Mouse (Mus musculus): Measurements from ENCODE around the gene Ffar2. TPM values are rescaled to one million over a fixed set of nuclear protein-coding genes. Genes with fewer than 3 reads are reported as not detected.
A peak's percentile ranks its signal among the peaks of the same experiment; 100 is the strongest.

Gene Ffar2
- total RNA-seq, 1 experiment from 2014 or later, result 0.35 TPM

DNA sequence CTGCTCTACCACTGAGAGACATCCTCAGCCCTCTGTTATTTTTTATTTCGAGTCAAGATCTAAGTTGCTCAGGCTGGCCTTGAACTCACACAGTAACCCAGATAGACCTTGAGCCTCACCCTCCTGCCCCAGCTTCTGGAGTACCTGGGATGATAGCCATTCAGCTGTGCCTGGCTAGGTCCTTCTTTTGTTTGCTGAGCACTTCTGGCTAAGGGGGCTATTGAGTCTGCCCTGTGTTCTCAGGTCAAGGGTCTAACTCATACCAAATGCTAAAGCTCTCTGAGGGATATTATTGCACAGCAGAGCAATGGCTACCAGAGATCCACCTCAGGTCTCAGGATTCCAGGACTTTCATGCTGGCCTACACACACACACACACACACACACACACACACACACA is 38.4 kb downstream of the Ffar2 start:
- no peak for ATAC-seq (ENCODE audit: extremely low read depth, insufficient number of reproducible peaks, low FRiP score, poor library complexity, severe bottlenecking)

DNA sequence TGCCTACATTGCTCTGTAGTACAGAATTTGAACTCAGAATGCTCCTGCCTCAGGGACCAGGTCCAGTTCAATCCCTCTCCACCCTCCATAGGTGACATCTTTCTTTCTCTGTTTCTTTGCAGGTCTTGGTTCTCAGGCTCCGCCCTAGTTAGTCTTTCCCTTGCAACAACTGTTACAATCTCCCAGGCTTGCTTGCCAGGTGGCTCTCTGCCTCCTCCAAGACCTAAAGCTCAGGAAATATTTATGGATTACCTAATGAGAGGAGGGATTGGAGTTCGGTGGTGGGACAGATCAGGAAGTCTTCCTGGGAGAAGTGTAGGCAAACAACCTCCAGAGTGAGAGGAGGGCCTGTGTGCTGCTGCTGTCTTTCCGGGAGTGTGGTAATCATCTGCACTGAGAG is 40.9 kb downstream of the Ffar2 start:
- no peak for ATAC-seq (ENCODE audit: extremely low read depth, insufficient number of reproducible peaks, low FRiP score, poor library complexity, severe bottlenecking)

DNA sequence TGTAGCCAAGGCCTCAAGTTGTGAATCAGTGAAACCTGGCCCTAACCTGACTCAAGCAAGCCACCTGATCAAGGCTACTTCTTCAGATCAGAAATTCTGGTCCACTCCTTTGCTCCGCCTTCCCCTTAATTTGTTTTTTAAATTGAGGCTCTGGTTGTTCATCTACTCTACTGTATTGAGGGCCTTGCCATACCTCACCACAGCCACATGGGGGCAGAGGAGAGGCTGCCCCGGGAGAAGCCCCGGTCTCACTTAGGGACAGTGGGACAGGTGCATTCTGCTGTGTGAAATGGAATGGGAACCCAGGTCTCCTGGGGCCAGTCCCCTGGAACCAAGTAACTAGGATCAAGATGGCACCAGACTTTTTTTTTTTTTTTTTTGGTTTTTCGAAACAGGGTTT is 41.8 kb downstream of the Ffar2 start:
- ATAC-seq (ENCODE audit: extremely low read depth, insufficient number of reproducible peaks, low FRiP score, poor library complexity, severe bottlenecking), result peak; percentile 66

DNA sequence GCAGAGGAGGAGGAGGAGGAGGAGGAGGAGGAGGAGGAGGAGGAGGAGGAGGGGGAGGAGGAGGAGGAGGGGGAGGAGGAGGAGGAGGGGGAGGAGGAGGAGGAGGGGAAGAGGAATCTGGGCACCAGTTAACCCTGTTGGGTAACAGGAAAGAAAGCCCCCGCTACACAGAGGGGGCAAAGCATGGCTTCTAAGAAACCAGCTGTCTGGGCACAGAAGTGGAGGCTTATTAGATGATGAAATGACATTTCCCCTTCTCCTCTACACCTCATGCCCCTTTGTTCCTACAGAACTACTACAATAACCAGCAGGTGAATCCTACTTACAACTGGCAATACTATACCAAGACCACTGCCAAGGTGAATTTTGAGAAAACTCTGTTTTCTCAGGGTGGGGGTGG is 45.7 kb downstream of the Ffar2 start:
- no peak for ATAC-seq (ENCODE audit: extremely low read depth, insufficient number of reproducible peaks, low FRiP score, poor library complexity, severe bottlenecking)

DNA sequence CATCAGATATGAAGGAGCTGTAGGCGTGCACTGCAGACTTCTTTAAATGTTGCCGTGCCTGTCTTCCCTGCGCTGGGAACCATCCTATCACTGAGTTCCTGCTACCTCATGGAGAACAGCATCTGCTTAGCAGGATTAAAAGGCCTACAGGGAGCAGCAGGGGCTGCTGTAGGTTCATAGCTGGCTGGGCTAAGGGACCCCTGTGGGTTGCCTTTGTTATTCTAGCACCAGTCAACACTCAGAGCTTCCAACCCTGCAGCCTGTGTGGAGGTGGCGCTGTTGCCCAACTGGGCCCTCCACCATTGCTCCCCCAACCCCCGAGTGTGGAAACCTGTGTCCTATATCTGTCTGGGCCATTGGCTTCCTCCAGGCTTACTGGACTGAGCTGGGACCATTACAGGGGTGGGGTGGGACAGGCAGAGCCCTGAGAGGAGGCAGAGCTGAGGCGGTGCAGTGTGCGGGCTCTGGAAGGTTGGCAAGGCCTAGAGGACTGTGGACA is 46.4 kb downstream of the Ffar2 start:
- no peak for ATAC-seq (ENCODE audit: extremely low read depth, insufficient number of reproducible peaks, low FRiP score, poor library complexity, severe bottlenecking)

DNA sequence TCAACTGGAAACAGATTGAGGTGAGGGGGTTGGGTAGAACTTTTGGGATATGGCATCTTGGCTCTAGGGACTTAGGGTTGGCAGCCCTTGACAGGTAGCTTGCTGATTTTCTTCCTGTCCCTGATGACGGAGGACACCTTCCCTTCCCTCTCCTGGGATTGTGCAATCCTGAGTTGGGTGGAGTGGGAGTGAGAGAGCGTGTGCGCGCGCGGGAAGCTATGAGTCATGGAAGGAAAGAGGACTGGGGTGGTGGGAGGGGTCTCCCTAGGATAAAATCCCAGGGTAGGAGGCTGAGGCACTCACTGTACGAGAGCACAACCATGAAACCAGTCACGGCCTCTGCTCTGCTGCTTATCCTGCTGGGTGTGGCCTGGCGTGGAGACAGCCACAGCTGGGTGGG is 47.5 kb downstream of the Ffar2 start:
- ATAC-seq (ENCODE audit: extremely low read depth, insufficient number of reproducible peaks, low FRiP score, poor library complexity, severe bottlenecking), result no peak

DNA sequence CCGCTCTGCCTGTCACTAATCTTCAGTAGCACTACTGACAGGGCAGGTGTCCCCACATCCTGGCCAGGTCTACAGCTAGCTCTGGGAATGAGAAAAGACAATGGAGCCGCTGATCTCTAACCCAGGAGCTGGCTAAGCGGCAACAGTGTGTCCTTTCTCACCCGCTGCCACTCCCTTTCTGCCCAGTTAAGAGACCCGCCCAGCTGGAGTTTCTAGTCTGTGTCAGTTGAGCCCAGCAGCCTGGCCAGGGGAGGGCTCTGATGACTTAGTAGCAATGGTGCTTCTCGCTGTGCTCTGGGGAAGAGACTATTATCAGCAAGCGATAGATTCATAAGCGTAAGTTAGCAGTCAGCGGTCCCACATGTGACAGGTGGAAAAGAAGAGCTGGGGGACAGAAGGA is 54.3 kb downstream of the Ffar2 start:
- no peak for ATAC-seq (ENCODE audit: extremely low read depth, insufficient number of reproducible peaks, low FRiP score, poor library complexity, severe bottlenecking)

Other genes with a start within 250 kb of the Ffar2 start
- gene Kmt2b, start 235.0 kb downstream of the Ffar2 start, total RNA-seq (2017), result 36.5 and 64.7 TPM in 2 replicates
- gene Zbtb32, start 224.9 kb downstream of the Ffar2 start, total RNA-seq (2017), result 3.0 and 3.3 TPM in 2 replicates
- 0.49 TPM in 1 of 2 replicates, not detected in the other for gene Upk1a, start 210.9 kb downstream of the Ffar2 start, total RNA-seq (2017)
- gene Cox6b1, start 197.6 kb downstream of the Ffar2 start, total RNA-seq (2017), result 190 and 241 TPM in 2 replicates
- gene Etv2, start 187.9 kb downstream of the Ffar2 start, total RNA-seq (2017), result not detected in 2 replicates
- gene Rbm42, start 173.5 kb downstream of the Ffar2 start, total RNA-seq (2017), result 60.7 and 77.3 TPM in 2 replicates
- 22.8 and 29.9 TPM in 2 replicates for gene Haus5, start 158.8 kb downstream of the Ffar2 start, total RNA-seq (2017)
- gene Pmis2, start 152.2 kb downstream of the Ffar2 start, total RNA-seq (2017), result not detected in 2 replicates
- not detected in 2 replicates for gene 2200002J24Rik, start 124.8 kb downstream of the Ffar2 start, total RNA-seq (2017)
- gene Atp4a, start 111.6 kb downstream of the Ffar2 start, total RNA-seq (2017), result 0.58 TPM in 1 of 2 replicates, not detected in the other
- gene Tmem147, start 94.2 kb downstream of the Ffar2 start, total RNA-seq (2017), result 8.3 and 15.1 TPM in 2 replicates
- not detected in 2 replicates for gene Gapdhs, start 80.1 kb downstream of the Ffar2 start, total RNA-seq (2017)
- 2.0 and 5.8 TPM in 2 replicates for gene Sbsn, start 72.3 kb downstream of the Ffar2 start, total RNA-seq (2017)
- gene Dmkn, start 60.0 kb downstream of the Ffar2 start, total RNA-seq (2017), result not detected in 2 replicates
- gene Krtdap, start 35.9 kb downstream of the Ffar2 start, total RNA-seq (2017), result not detected in 2 replicates
- gene Ffar3, start 32.4 kb upstream of the Ffar2 start, total RNA-seq (2017), result 0.70 and 0.98 TPM in 2 replicates
- gene Ffar1, start 37.8 kb upstream of the Ffar2 start, total RNA-seq (2017), result 25.6 and 25.8 TPM in 2 replicates
- 493 and 656 TPM in 2 replicates for gene Cd22, start 56.6 kb upstream of the Ffar2 start, total RNA-seq (2017)
- 0.49 and 0.70 TPM in 2 replicates for gene Mag, start 91.1 kb upstream of the Ffar2 start, total RNA-seq (2017)
- gene Hamp2, start 100.9 kb upstream of the Ffar2 start, total RNA-seq (2017), result not detected in 2 replicates
- not detected in 2 replicates for gene Hamp, start 120.3 kb upstream of the Ffar2 start, total RNA-seq (2017)
- gene Usf2, start 133.0 kb upstream of the Ffar2 start, total RNA-seq (2017), result 178 and 186 TPM in 2 replicates
- 1.4 and 1.5 TPM in 2 replicates for gene Lsr, start 149.7 kb upstream of the Ffar2 start, total RNA-seq (2017)
- gene Fam187b, start 150.0 kb upstream of the Ffar2 start, total RNA-seq (2017), result 0.86 and 1.4 TPM in 2 replicates
- 1,836 and 1,901 TPM in 2 replicates for gene Fxyd5, start 218.7 kb upstream of the Ffar2 start, total RNA-seq (2017)
- 0.86 and 2.0 TPM in 2 replicates for gene Fxyd7, start 227.7 kb upstream of the Ffar2 start, total RNA-seq (2017)
- gene Fxyd1, start 233.4 kb upstream of the Ffar2 start, total RNA-seq (2017), result not detected in 2 replicates
- gene Lgi4, start 235.6 kb upstream of the Ffar2 start, total RNA-seq (2017), result 0.12 and 1.1 TPM in 2 replicates

Measured in neutrophil, adult 5-6 weeks (primary cell).